Mouse (Mus musculus) liver, embryonic 16.5 days (tissue): ENCODE data around the gene Eml6. TPM values are rescaled to one million over a fixed set of nuclear protein-coding genes. Genes with fewer than 3 reads are reported as not detected.

ENCODE experiments used
- ATAC-seq: fragments of 200-750 bp; cut with Nextera tagmentation; 2 replicates; pipeline ENCODE4 v1.8.0; 2017; ENCODE audit warnings: low read depth, mild to moderate bottlenecking, moderate number of reproducible peaks, moderate library complexity
- H3K27ac ChIP-seq: fragments of 300-500 bp; sonication (generic); 2 replicates; pipeline ENCODE4 v1.5.1; 2014; ENCODE audit warnings: mild to moderate bottlenecking, low read length
- H3K27me3 ChIP-seq: fragments of 300-500 bp; sonication (generic); 2 replicates; pipeline ENCODE4 v1.6.1; 2014; ENCODE audit warnings: low read depth, low read length, mixed read lengths; ENCODE audit not compliant: control insufficient read depth, insufficient read depth
- H3K36me3 ChIP-seq: fragments of 300-500 bp; sonication (generic); 2 replicates; pipeline ENCODE4 v1.6.1; 2014; ENCODE audit warnings: mild to moderate bottlenecking; ENCODE audit not compliant: control insufficient read depth, insufficient read depth
- H3K4me1 ChIP-seq: fragments of 300-500 bp; sonication (generic); 2 replicates; pipeline ENCODE4 v1.6.1; 2014; ENCODE audit warnings: low read depth, low read length, mixed read lengths; ENCODE audit not compliant: control insufficient read depth
- H3K4me2 ChIP-seq: fragments of 300-500 bp; sonication (generic); 2 replicates; pipeline ENCODE4 v1.6.1; 2014; ENCODE audit warnings: low read depth, low read length, mixed read lengths
- H3K4me3 ChIP-seq: fragments of 300-500 bp; sonication (generic); 2 replicates; pipeline ENCODE4 v1.5.1; 2014; ENCODE audit warnings: low read depth, mild to moderate bottlenecking, low read length
- H3K9ac ChIP-seq: fragments of 300-500 bp; sonication (generic); 2 replicates; pipeline ENCODE4 v1.6.1; 2014; ENCODE audit warnings: low read depth, low read length
- H3K9me3 ChIP-seq: fragments of 300-500 bp; sonication (generic); replicated peaks from 2 replicates; pipeline ENCODE4 v1.6.1; 2016; ENCODE audit warnings: low read length; ENCODE audit not compliant: control insufficient read depth
- WGBS: fragments of 180-500 bp; shearing (Covaris S2); extraction: QIAGEN DNeasy Blood & Tissue Kit; methylation state at CpG from one replicate; pipeline ENCODE4 v1.1.7; 2014; ENCODE audit not compliant: insufficient replicate concordance; 5-methylcytosine and 5-hydroxymethylcytosine counted together
- polyA plus RNA-seq: library from polyadenylated mRNA; unstranded; fragments of >200 nt; fragmentation: Nextera tagmentation; extraction: Ambion mirVana; gene quantifications from 2 replicates; pipeline ENCODE4 v1.2.1, GENCODE M21; 2015

Eml6 gene
- polyA plus RNA-seq, 1 experiment from 2014 or later, result 0.27 TPM

DNA sequence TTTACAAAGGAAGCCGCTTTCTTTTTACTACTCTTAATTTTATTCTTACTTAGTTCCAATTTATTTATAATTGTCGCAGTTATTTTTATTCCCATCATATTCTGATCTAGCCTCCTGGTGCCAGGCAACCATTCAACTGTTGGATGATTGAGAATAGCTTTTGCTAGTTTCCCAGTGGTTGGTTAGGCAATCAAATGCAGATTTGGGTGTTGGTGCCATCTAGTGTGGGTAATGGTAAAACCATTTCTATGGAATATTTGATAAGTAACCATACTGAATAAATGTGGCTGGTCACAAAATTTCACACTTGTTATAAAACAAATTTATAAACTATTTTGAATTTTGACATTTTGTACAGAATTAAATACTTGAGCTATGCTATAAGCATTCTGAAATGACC, 311.0 kb downstream of the Eml6 start:
- Histone ChIP-seq H3K9ac (no peak overlapping the region), H3K36me3 (no peaks in the 10 kb centered on the region), H3K27ac (no peak overlapping the region), H3K4me2 (no peak overlapping the region), H3K4me3 (no peak overlapping the region), H3K4me1 (no peaks in the 10 kb centered on the region), H3K9me3 (no peaks in the 10 kb centered on the region), H3K27me3 (no peaks in the 10 kb centered on the region)
- WGBS, result 78% methylated on average over 2 of the region's 2 CpGs
- ATAC-seq, result no peak

- no peaks in the 10 kb centered on the region for H3K36me3 ChIP-seq
- H3K4me1 ChIP-seq, result no peaks in the 10 kb centered on the region
- no peak overlapping the region for H3K4me3 ChIP-seq
- no peaks in the 10 kb centered on the region for H3K9me3 ChIP-seq
- H3K27me3 ChIP-seq, result no peaks in the 10 kb centered on the region
- ATAC-seq, result no peak
- WGBS, result 78% methylated on average over 7 of the region's 7 CpGs
- no peak overlapping the region for H3K9ac ChIP-seq
- no peak overlapping the region for H3K27ac ChIP-seq
- H3K4me2 ChIP-seq, result no peak overlapping the region
These were observed 311.7 kb downstream of the Eml6 start for GRCm38 (mm10) chr11:29714114-29714513.

- no peak for ATAC-seq
- H3K4me1 ChIP-seq, result no peaks in the 10 kb centered on the region
- no peak overlapping the region for H3K4me3 ChIP-seq
- no peak overlapping the region for H3K27ac ChIP-seq
- no peak overlapping the region for H3K4me2 ChIP-seq
- H3K27me3 ChIP-seq, result no peaks in the 10 kb centered on the region
- no peaks in the 10 kb centered on the region for H3K9me3 ChIP-seq
- H3K36me3 ChIP-seq, result no peaks in the 10 kb centered on the region
- H3K9ac ChIP-seq, result no peak overlapping the region
These were observed 316.3 kb downstream of the Eml6 start for GRCm38 (mm10) chr11:29709512-29709911.

GRCm38 (mm10) chr11:29706845-29707244, 319.0 kb downstream of the Eml6 start:
- WGBS, result 74% methylated on average over 4 of the region's 4 CpGs
- Histone ChIP-seq H3K9me3 (no peaks in the 10 kb centered on the region), H3K9ac (no peak overlapping the region), H3K27me3 (no peaks in the 10 kb centered on the region), H3K27ac (no peak overlapping the region), H3K4me1 (no peaks in the 10 kb centered on the region), H3K36me3 (no peaks in the 10 kb centered on the region), H3K4me2 (no peak overlapping the region), H3K4me3 (no peak overlapping the region)
- ATAC-seq, result no peak

DNA sequence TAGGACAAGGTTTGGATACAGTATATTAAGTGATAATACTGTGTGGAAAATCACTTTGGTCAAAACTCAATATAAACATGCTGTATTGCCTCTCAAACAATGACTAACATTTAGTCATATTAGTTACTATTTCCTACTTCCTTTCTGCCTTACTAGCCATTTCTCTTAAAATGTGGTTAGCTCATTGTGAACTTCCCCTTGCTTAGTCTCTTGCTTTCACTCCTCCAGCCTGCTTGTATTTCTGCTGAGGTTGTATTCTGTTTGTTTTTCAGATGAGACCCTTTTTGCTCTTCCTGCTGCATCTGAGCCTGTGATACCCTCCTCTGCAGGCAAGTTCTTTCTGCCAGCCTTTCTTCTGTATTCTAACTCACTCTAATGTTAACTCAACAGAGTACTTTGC, 320.6 kb downstream of the Eml6 start:
- no peak for ATAC-seq
- Histone ChIP-seq H3K4me1 (no peaks in the 10 kb centered on the region), H3K36me3 (no peaks in the 10 kb centered on the region), H3K4me2 (no peak overlapping the region), H3K9me3 (no peaks in the 10 kb centered on the region), H3K9ac (no peak overlapping the region), H3K27me3 (no peaks in the 10 kb centered on the region), H3K4me3 (no peak overlapping the region), H3K27ac (no peak overlapping the region)

GRCm38 (mm10) chr11:29702721-29703120, 323.1 kb downstream of the Eml6 start:
- H3K4me2 ChIP-seq, result no peak overlapping the region
- no peak overlapping the region for H3K4me3 ChIP-seq
- no peaks in the 10 kb centered on the region for H3K27me3 ChIP-seq
- H3K4me1 ChIP-seq, result no peaks in the 10 kb centered on the region
- no peaks in the 10 kb centered on the region for H3K36me3 ChIP-seq
- H3K9ac ChIP-seq, result no peak overlapping the region
- 79% methylated on average over 3 of the region's 3 CpGs for WGBS
- no peaks in the 10 kb centered on the region for H3K9me3 ChIP-seq
- no peak overlapping the region for H3K27ac ChIP-seq
- no peak for ATAC-seq

GRCm38 (mm10) chr11:29694754-29695153, 331.1 kb downstream of the Eml6 start:
- Histone ChIP-seq H3K27ac (no peak overlapping the region), H3K9ac (no peak overlapping the region), H3K36me3 (no peaks in the 10 kb centered on the region), H3K4me3 (no peak overlapping the region), H3K4me2 (no peak overlapping the region), H3K4me1 (peaks cover 5% of the 10 kb centered on the region), H3K27me3 (no peaks in the 10 kb centered on the region), H3K9me3 (no peaks in the 10 kb centered on the region)
- no peak for ATAC-seq

- H3K27me3 ChIP-seq, result no peaks in the 10 kb centered on the region
- WGBS, result under 1% methylated on average over 53 of the region's 53 CpGs
- peak overlapping the region; percentile 98 for H3K27ac ChIP-seq
- H3K9ac ChIP-seq, result peak overlapping the region; percentile 96
- H3K4me1 ChIP-seq, result peaks cover 5% of the 10 kb centered on the region
- peak; percentile 27 for ATAC-seq
- H3K9me3 ChIP-seq, result no peaks in the 10 kb centered on the region
- H3K36me3 ChIP-seq, result no peaks in the 10 kb centered on the region
- peak overlapping the region; percentile 96 for H3K4me2 ChIP-seq
- H3K4me3 ChIP-seq, result peak overlapping the region; percentile 94
These were observed 332.0 kb downstream of the Eml6 start for GRCm38 (mm10) chr11:29693576-29694410.
